Mouse (Mus musculus): ENCODE data around the gene Tubb1. TPM values are rescaled to one million over a fixed set of nuclear protein-coding genes. Genes with fewer than 3 reads are reported as not detected.

The Tubb1 gene
- total RNA-seq, 2 experiments from 2014 or later = 0.21 TPM; not detected in 1

DNA sequence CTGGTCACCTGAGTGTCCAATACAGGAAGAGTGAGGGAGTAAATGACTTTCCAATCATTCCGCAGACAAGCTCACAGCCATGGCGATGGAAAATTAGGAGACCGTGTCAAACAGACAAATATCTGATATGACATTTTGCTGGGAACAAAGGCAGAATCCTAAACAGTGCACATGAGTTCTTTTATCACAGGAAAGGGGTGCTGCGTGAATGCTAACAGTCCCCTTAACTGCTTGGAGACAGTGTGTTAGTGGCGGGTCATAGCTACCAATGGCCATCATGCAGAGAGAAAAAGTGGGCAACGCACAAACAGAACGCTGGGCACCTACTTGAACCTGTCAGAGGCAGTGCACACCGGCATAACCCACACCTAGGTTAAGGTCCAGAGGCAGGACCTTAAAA is 51.0 kb downstream of the Tubb1 start:
- no peak for DNase-seq (ENCODE audit: low spot score)

DNA sequence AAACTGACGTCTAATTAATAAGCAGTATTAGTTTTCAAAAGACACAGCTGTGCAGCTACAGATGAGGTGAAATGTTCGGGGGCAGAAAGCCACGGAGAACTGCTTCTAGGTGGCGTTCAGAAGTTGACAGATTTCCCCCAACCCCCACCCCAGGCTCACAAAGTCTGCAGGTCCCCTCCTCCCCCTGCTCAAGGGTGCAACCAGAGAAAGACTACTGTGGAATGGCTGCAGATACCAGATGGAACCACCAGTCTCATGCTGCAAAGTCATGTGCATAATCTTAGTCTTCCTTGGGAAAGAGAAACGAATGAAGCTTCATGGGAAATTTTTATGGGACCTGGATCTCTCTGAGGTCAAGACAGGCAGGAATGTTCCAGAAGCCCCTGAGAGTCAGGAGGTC is 51.8 kb downstream of the Tubb1 start:
- DNase-seq (ENCODE audit: low spot score) = no peak

DNA sequence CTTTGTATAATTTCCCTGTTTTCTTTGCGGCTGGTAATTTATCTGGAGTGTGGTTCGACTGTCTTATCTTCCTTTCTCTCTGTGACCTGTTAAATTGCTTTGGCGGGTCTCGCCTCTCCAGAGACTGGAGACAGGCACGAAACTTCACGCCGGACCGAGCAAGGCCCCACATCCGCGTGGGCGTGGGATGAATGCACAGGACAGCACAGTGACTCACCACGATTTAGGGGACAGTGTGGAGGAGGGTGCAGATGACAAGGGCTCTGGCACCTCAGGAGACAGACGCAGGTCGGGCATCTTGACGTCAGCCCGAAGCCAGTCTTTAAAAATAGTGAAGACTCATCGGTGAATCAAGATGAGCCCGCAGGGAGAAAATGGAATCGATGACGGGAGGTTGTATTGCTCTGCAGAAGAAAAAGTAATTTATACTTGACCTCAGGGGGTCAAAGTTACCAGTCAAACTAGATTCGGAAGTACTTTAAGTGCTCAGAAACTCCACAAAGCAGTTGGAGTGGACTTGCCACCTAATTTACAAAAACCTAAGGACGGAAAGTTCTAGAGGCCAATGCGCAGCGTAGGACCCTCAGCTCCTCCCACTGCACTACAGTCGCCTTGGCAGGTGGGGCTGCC is 52.5 kb downstream of the Tubb1 start:
- no peak for DNase-seq (ENCODE audit: low spot score)

Other genes with a start within 250 kb of the Tubb1 start
- 1,000 to 10,000 TPM; 1,321 to 1,349 TPM for gene Gnas, start 166.4 kb upstream of the Tubb1 start, total RNA-seq (2021)
- 1 to 10 TPM; 1.9 TPM for gene Gm20721, start 104.0 kb upstream of the Tubb1 start, total RNA-seq (2021)
- gene Nelfcd, start 34.9 kb upstream of the Tubb1 start, total RNA-seq (2021) = 10 to 100 TPM; 21.4 to 22.3 TPM
- 10 to 100 TPM; 25.1 to 30.3 TPM for gene Ctsz, start 11.7 kb upstream of the Tubb1 start, total RNA-seq (2021)
- gene Atp5e, start 13.4 kb downstream of the Tubb1 start, total RNA-seq (2021) = 1,000 to 10,000 TPM; 1,038 to 1,073 TPM
- gene Prelid3b, start 22.4 kb downstream of the Tubb1 start, total RNA-seq (2021) = 10 to 100 TPM; 37.8 to 47.2 TPM
- gene Zfp831, start 192.8 kb downstream of the Tubb1 start, total RNA-seq (2021) = under 1 TPM; 0.02 TPM